Mouse (Mus musculus) C2C12 (cell line): Measurements from ENCODE around the gene Rufy2.

ENCODE experiments used
- CEBPB ChIP-seq: IDR thresholded peaks from one replicate; pipeline ENCODE4 v1.6.1; 2011; ENCODE audit warnings: low read depth, mild to moderate bottlenecking, control low read depth, moderate library complexity
- CTCF ChIP-seq: IDR thresholded peaks from one replicate; pipeline ENCODE4 v1.5.1; 2011; ENCODE audit not compliant: control insufficient read depth, insufficient read depth, insufficient read length
- FOSL1 ChIP-seq: IDR thresholded peaks from one replicate; pipeline ENCODE4 v1.8.0; 2011; ENCODE audit warnings: mild to moderate bottlenecking, low read length; ENCODE audit not compliant: poor library complexity, insufficient read depth, severe bottlenecking
- USF1 ChIP-seq: IDR thresholded peaks from one replicate; pipeline ENCODE4 v1.6.1; 2011; ENCODE audit warnings: low read depth, mild to moderate bottlenecking, control low read depth, moderate library complexity

- TF ChIP-seq FOSL1: no peak
- TF ChIP-seq CTCF: no peak
- no peak for TF ChIP-seq CEBPB
- no peak for TF ChIP-seq USF1
These were observed 80.4 kb downstream of the Rufy2 start for GRCm38 (mm10) chr10:63060406-63060805.
